Mouse (Mus musculus): ENCODE data around the gene Zbtb38. TPM values are rescaled to one million over a fixed set of nuclear protein-coding genes. Genes with fewer than 3 reads are reported as not detected.

Gene Zbtb38
- polyA plus RNA-seq, 1 experiment from 2014 or later = 8.1 TPM

DNA sequence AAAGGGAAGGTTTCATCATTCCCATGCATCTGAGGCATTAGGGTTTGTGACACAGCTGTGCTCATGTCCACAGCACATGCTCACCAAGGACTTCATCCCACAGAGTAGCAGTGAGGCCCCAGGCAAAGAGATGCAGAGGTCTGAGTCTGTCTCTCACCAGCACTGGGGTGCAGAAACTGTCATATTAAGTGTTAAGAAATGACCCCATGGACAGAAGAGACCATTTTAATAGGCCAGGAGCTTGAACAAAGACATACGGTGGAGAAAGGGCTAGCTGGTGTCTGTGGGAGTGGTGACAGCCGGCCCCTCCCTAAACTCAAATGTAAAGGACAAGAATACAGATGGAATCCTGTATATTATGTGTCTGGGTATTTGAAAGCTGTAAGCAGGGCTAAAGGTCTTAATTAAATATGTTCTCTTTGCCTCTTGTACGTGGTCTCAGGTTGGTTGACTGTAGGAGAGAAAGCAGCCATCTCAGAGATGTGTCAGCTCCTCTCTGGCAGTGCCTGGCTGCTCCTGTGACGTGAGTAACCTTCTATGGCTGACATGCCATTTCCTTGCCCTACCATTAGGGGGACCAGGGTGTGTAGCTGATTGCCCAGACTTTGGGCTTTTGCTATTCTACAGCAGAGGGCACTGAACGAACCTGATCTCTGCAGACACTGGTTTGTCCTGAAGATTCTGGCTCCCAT lies 77.4 kb downstream of the Zbtb38 start:
- no peaks in the 10 kb centered on the region for H3K36me3 ChIP-seq
- no peak overlapping the region for H3K4me3 ChIP-seq
- H3K4me1 ChIP-seq = no peaks in the 10 kb centered on the region
- no peak overlapping the region for H3K27ac ChIP-seq (replicated peaks)
- H3K9me3 ChIP-seq (replicated peaks) = no peaks in the 10 kb centered on the region
- no peaks in the 10 kb centered on the region; the same call in 1 of the 2 replicates for H3K27me3 ChIP-seq (ENCODE audit: low read depth, poor library complexity, severe bottlenecking)
- peak; percentile 47 for DNase-seq (ENCODE audit: low spot score)
- 41% methylated on average over 5 of the region's 5 CpGs for WGBS

DNA sequence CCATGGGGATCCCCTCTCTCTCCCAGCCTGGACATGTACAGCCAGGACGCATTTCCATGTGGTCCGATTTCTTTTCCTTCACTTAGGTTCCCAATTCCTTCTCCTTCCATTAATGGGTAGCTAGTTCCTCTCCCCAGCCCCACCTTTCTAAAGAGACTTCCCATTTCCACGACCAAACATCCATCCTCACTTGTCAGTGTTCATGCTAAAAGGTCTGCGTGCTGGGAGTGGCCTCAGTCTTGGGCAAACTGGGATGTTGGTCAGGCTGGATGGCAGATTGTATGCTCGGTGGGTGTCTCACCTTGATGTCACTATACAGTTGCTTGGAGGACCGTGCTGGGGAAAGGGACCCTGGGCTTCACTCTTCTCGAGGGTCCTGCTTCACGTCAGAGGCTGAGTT lies 78.3 kb downstream of the Zbtb38 start:
- Histone ChIP-seq H3K4me1 (peaks cover 7% of the 10 kb centered on the region; the same call in 1 of the 2 replicates), H3K9me3 (replicated peaks) (no peaks in the 10 kb centered on the region), H3K27ac (replicated peaks) (no peak overlapping the region), H3K36me3 (no peaks in the 10 kb centered on the region), H3K4me3 (no peak overlapping the region), H3K27me3 (ENCODE audit: low read depth, poor library complexity, severe bottlenecking) (no peaks in the 10 kb centered on the region; the same call in 1 of the 2 replicates)
- no peak for DNase-seq (ENCODE audit: low spot score)
- WGBS = 86% methylated on average over 8 of the region's 8 CpGs

DNA sequence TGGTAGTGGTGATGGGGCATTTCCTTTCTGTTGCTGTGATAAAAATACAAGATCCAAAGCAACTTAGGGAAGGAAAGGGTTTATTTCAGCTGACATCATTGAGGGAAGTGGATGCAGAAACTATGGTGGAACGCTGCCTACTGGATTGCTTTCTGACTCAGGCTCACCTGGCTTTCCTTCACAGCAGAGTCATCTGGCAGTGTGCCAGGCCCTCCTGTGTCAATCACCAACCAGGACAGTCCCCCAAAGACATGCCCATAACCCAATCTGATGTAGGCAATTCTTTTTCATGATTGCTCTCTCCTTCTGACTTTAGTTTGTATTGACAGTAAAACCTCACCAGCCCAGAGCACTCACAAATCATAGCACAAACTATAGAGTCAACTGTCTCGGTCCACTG lies 80.2 kb downstream of the Zbtb38 start:
- WGBS = 95% methylated on average over 2 of the region's 2 CpGs

DNA sequence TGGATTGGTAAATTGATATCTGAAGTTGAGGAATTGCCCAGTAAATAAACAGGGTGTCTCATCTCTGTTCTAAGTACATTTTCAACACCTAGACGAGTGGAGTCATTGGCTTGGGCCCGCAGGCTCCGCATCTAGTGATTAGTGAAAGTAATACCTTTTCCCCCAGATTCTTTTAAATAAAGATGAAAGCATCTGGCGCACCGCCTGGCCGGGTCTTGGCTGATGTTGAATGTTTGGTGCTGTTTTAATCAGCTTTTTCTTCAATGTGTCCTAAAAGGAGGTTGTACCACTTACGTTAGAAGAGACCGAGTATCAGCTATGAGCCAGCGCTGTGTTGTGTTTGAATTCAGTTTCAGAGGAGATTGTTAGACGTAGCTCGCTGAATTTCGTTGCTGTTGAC lies 81.4 kb downstream of the Zbtb38 start:
- DNase-seq (ENCODE audit: low spot score) = no peak
- H3K4me1 ChIP-seq = peaks cover 7% of the 10 kb centered on the region; the same call in 1 of the 2 replicates
- WGBS = 94% methylated on average over 12 of the region's 12 CpGs
- no peak overlapping the region for H3K4me3 ChIP-seq
- no peaks in the 10 kb centered on the region; the same call in 1 of the 2 replicates for H3K27me3 ChIP-seq (ENCODE audit: low read depth, poor library complexity, severe bottlenecking)
- no peaks in the 10 kb centered on the region for H3K9me3 ChIP-seq (replicated peaks)
- H3K27ac ChIP-seq (replicated peaks) = no peak overlapping the region; the same call in 1 of the 2 replicates
- no peaks in the 10 kb centered on the region for H3K36me3 ChIP-seq

More for the DNA sequence above, 80.2 kb downstream of the Zbtb38 start:
- no peak overlapping the region for H3K4me3 ChIP-seq
- peaks cover 7% of the 10 kb centered on the region; the same call in 1 of the 2 replicates for H3K4me1 ChIP-seq
- no peaks in the 10 kb centered on the region for H3K36me3 ChIP-seq
- H3K27me3 ChIP-seq (ENCODE audit: low read depth, poor library complexity, severe bottlenecking) = no peaks in the 10 kb centered on the region; the same call in 1 of the 2 replicates
- no peak for DNase-seq (ENCODE audit: low spot score)
- H3K27ac ChIP-seq (replicated peaks) = no peak overlapping the region
- H3K9me3 ChIP-seq (replicated peaks) = no peaks in the 10 kb centered on the region

DNA sequence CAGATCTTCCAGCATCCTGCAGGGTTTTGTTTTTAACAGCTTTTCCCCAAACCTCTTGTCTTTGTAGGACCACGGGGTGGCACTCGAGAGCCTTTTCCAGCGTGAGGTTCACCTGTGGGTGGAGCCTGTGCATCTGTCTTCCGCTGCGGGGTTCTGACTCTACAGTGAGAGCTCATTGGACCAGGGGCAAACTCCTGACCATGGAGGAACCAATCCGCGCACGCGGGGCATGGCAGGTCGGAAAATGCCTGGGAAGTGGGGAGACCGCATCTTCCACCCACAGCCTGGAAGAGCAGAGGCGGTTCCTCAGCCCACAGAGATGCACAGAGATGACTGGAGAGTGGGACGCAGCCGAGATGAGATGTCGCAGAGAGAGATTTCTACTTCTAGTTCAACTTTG lies 82.8 kb downstream of the Zbtb38 start:
- peak; percentile 94 for DNase-seq (ENCODE audit: low spot score)
- Histone ChIP-seq H3K36me3 (no peaks in the 10 kb centered on the region), H3K27me3 (ENCODE audit: low read depth, poor library complexity, severe bottlenecking) (no peaks in the 10 kb centered on the region; the same call in 1 of the 2 replicates), H3K27ac (replicated peaks) (peak overlapping the region; percentile 83), H3K4me3 (peak overlapping the region; percentile 47), H3K4me1 (peaks cover 7% of the 10 kb centered on the region; the same call in 1 of the 2 replicates), H3K9me3 (replicated peaks) (no peaks in the 10 kb centered on the region)
- 5% methylated on average over 15 of the region's 15 CpGs for WGBS

DNA sequence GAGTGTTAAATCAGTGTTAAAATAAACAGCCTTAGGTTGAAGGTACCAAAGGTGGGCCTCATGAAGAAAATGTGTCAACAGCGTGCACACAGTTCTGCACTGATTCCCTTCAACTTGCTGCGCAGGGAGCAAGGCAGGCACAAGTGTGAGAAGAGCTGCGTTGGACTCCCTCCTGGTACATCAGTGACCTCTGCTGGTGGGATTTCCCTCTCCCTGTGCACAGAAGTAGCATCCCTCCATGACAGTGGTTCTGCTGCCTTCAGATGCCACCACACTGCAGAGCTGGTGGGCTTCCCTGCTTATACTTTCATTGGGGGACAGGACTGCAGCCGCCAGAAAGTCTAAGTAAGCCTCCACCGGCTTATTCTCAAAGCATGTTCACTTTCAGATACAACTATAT lies 84.0 kb downstream of the Zbtb38 start:
- DNase-seq (ENCODE audit: low spot score) = peak; percentile 44
- Histone ChIP-seq H3K4me1 (peaks cover 7% of the 10 kb centered on the region; the same call in 1 of the 2 replicates), H3K36me3 (no peaks in the 10 kb centered on the region), H3K4me3 (no peak overlapping the region), H3K27ac (replicated peaks) (no peak overlapping the region), H3K9me3 (replicated peaks) (no peaks in the 10 kb centered on the region), H3K27me3 (ENCODE audit: low read depth, poor library complexity, severe bottlenecking) (no peaks in the 10 kb centered on the region)
- WGBS = 63% methylated on average over 5 of the region's 5 CpGs

DNA sequence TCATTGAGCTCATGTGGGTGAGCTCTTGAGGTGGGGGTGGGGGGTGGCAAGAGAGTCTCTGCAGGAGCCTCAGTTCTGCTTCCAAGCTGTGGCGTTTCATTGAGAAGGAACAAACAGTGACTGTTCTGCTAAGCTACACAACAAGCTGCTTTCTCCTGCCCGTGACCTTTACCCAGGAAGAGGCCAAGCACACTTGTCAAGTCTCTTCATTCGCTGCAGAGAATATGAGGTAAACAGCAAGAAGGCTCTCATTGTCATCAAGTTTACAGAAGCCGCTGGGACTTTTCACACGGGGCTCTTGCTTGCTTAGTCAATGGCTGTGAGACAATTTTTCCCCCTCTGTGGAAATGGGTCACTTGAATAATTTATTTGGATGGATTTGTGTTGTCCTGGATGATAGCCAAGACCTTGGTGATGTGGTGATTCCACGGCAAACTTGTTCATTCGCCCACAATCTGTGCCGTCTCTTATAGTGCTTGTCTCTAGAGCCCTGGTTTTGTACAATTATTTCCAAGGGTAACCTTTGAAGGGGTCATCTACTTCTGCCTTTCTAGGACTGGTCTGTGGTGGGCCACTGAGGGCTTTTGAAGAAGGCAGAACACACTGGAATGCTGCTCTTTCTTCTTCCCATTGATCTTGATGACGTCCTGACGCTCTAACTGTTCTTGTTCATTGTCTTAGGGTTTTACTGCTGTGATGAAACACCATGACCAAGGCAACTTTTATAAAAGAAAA lies 92.0 kb downstream of the Zbtb38 start:
- Histone ChIP-seq H3K36me3 (no peaks in the 10 kb centered on the region), H3K9me3 (replicated peaks) (no peaks in the 10 kb centered on the region)
- no peak for DNase-seq (ENCODE audit: low spot score)

DNA sequence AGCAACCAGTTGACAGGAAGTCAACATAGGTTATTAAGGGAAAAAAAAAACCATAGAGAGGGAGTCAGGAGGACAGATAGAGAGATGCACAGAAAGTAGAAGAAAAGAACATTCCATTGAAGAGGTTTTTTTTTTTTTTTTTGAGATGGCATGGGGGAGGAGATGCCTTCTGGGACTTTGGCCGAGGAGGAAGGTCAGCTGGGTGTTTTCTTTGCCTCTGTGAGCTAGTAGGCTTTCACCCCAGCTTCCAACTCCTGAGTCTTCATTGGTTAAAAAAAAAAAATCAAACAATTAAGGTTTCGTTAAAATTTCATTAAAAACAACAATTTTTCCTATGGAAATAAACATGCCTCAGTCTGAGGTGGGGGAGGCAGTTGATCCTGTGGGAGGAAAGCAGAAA lies 92.8 kb downstream of the Zbtb38 start:
- no peaks in the 10 kb centered on the region for H3K27me3 ChIP-seq (ENCODE audit: low read depth, poor library complexity, severe bottlenecking)
- no peak overlapping the region for H3K4me3 ChIP-seq
- no peaks in the 10 kb centered on the region for H3K36me3 ChIP-seq
- H3K27ac ChIP-seq (replicated peaks) = no peak overlapping the region
- WGBS = 71% methylated on average over 2 of the region's 2 CpGs
- H3K9me3 ChIP-seq (replicated peaks) = no peaks in the 10 kb centered on the region
- peaks cover 9% of the 10 kb centered on the region for H3K4me1 ChIP-seq
- DNase-seq (ENCODE audit: low spot score) = no peak

More for the DNA sequence above, 92.0 kb downstream of the Zbtb38 start:
- Histone ChIP-seq H3K4me3 (no peak overlapping the region), H3K4me1 (peaks cover 9% of the 10 kb centered on the region), H3K27me3 (ENCODE audit: low read depth, poor library complexity, severe bottlenecking) (no peaks in the 10 kb centered on the region), H3K27ac (replicated peaks) (no peak overlapping the region)
- 80% methylated on average over 10 of the region's 10 CpGs for WGBS

DNA sequence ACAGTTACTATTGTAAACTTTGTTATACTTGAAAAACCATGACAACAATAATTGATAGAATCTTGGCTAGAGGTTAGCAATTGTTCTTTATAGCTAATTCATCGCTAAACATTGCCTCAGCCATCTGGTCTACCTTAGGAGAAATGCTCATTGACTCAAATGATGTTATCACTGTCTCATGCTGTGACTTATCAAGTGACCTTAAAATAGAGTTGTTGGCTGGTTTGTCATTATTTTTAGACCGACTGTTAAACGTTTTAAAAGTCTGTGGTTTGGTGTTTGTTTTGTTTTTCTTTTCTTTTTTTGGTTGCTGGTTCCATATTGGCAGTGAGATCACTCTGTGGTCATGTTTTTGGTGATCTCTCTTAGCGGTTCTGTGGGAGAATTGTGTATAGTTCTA lies 99.1 kb downstream of the Zbtb38 start:
- H3K4me3 ChIP-seq = no peak overlapping the region
- 73% methylated on average over 4 of the region's 4 CpGs for WGBS
- H3K36me3 ChIP-seq = no peaks in the 10 kb centered on the region
- H3K4me1 ChIP-seq = no peaks in the 10 kb centered on the region
- H3K9me3 ChIP-seq (replicated peaks) = no peaks in the 10 kb centered on the region
- H3K27ac ChIP-seq (replicated peaks) = no peak overlapping the region
- no peaks in the 10 kb centered on the region for H3K27me3 ChIP-seq (ENCODE audit: low read depth, poor library complexity, severe bottlenecking)
- no peak for DNase-seq (ENCODE audit: low spot score)

DNA sequence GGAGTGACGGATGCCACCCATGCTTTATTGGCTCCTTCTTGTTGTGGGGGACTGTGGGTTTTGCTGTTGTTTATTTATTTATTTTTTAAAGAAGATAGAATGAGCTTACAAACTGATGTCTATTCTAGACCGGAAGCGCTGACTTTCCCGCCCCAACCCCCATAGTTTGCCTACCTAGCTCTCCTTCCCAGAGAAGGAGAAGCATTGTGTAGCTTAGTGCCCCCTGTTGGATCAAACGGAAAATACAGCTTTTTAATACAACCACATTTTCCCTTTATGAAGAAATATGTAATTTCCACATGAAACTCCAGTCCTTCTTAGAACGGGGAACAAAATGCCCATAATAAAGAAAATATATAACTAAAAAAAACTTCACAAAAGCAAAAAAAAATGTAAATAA lies 99.9 kb downstream of the Zbtb38 start:
- Histone ChIP-seq H3K4me1 (no peaks in the 10 kb centered on the region), H3K4me3 (no peak overlapping the region), H3K27ac (replicated peaks) (no peak overlapping the region), H3K36me3 (no peaks in the 10 kb centered on the region), H3K9me3 (replicated peaks) (no peaks in the 10 kb centered on the region), H3K27me3 (ENCODE audit: low read depth, poor library complexity, severe bottlenecking) (no peaks in the 10 kb centered on the region)
- 67% methylated on average over 6 of the region's 6 CpGs for WGBS
- no peak for DNase-seq (ENCODE audit: low spot score)

DNA sequence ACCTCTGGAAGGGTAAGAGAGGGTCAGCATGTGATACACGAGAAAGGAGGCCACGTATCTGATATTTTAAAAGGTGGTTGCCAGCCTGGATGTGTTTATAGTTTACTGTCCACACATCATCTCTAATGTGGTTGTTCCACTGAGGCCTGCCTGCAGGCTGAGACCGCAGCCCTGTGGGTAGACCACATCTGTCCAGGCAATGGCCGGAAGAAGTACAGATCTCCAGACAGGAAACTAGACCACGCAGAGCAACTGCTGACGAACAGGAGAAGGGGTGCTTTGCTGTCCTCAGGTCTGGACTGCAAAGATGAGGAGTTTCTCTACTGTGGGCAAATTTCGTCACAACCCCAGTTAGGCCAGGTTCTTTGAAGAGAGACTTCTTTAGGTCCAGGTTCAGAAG lies 101.8 kb downstream of the Zbtb38 start:
- Histone ChIP-seq H3K27me3 (ENCODE audit: low read depth, poor library complexity, severe bottlenecking) (no peaks in the 10 kb centered on the region), H3K27ac (replicated peaks) (no peak overlapping the region), H3K9me3 (replicated peaks) (no peaks in the 10 kb centered on the region), H3K4me3 (no peak overlapping the region), H3K4me1 (no peaks in the 10 kb centered on the region), H3K36me3 (no peaks in the 10 kb centered on the region)
- DNase-seq (ENCODE audit: low spot score) = no peak
- WGBS = 92% methylated on average over 7 of the region's 7 CpGs

DNA sequence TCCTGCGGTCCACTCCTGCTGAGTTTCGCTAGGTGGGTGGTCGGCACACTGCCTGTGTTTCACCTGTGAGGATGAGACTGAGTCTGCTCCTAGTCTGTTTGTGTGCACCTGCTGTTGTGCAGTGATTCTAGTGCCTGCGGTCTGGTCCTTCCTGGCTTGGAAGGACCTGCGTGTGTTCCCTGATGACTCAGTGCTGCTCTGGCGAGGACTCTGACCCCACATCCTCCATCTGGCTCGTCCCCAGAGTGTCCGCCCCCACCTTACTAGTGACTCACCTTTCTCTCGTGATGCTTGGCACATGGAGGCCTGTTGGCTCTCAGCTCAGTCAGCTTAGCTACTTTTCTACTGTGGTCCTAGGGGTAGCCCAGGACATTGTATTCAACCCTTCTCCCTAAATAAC lies 102.7 kb downstream of the Zbtb38 start:
- no peaks in the 10 kb centered on the region for H3K27me3 ChIP-seq (ENCODE audit: low read depth, poor library complexity, severe bottlenecking)
- H3K9me3 ChIP-seq (replicated peaks) = no peaks in the 10 kb centered on the region
- DNase-seq (ENCODE audit: low spot score) = no peak
- no peaks in the 10 kb centered on the region for H3K4me1 ChIP-seq
- H3K4me3 ChIP-seq = no peak overlapping the region
- no peak overlapping the region for H3K27ac ChIP-seq (replicated peaks)
- H3K36me3 ChIP-seq = no peaks in the 10 kb centered on the region
- 71% methylated on average over 9 of the region's 9 CpGs for WGBS

DNA sequence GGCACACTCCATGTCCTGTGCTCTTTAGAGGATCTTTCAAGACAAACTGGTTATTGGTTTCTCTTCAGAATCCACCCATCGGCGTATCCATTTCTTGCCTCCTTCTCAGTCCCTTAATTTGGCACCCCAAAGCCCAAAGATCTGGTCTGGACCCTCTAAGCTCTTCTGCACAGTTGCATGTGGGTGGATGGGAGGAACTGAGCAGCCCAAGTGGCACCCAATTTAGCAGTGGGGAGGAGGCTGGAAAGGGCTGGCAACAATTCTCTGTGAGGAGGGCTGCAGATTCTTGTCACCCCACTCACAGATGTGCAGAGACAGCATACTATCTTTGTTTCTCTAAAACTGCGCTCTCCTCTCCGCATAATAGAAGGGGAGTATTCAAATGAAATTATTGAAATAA lies 103.3 kb downstream of the Zbtb38 start:
- Histone ChIP-seq H3K9me3 (replicated peaks) (no peaks in the 10 kb centered on the region), H3K36me3 (no peaks in the 10 kb centered on the region), H3K27me3 (ENCODE audit: low read depth, poor library complexity, severe bottlenecking) (no peaks in the 10 kb centered on the region), H3K4me3 (no peak overlapping the region), H3K4me1 (no peaks in the 10 kb centered on the region), H3K27ac (replicated peaks) (no peak overlapping the region)
- DNase-seq (ENCODE audit: low spot score) = no peak
- WGBS = 92% methylated on average over 4 of the region's 4 CpGs

Data from midbrain, embryonic 10.5 days (tissue).